Mouse (Mus musculus) cortical plate, adult 2 months (tissue): ENCODE results near the gene Gpr61.

Experiments
- CTCF ChIP-seq: fragments of 200-500 bp; IDR thresholded peaks from 2 replicates; pipeline ENCODE4 v1.5.1; 2011; ENCODE audit warnings: mild to moderate bottlenecking, control low read depth, low read length; ENCODE audit not compliant: insufficient read depth; ENCODE audit errors: extremely low read depth
- POLR2A ChIP-seq: fragments of 200-500 bp; IDR thresholded peaks from 2 replicates; pipeline ENCODE4 v1.6.1; 2011; ENCODE audit warnings: mild to moderate bottlenecking, low read length, control low read depth; ENCODE audit not compliant: insufficient read depth; ENCODE audit errors: extremely low read depth

GRCm38 (mm10) chr3:108164091-108164490 is 9.4 kb upstream of the Gpr61 start:
- no peak for TF ChIP-seq CTCF
- TF ChIP-seq POLR2A, result no peak
